Mouse (Mus musculus) cortical plate, adult 2 months (tissue): ENCODE data around the gene Cltb.

Source experiments
- CTCF ChIP-seq: fragments of 200-500 bp; IDR thresholded peaks from 2 replicates; pipeline ENCODE4 v1.5.1; 2011; ENCODE audit warnings: mild to moderate bottlenecking, control low read depth, low read length; ENCODE audit not compliant: insufficient read depth; ENCODE audit errors: extremely low read depth
- POLR2A ChIP-seq: fragments of 200-500 bp; IDR thresholded peaks from 2 replicates; pipeline ENCODE4 v1.6.1; 2011; ENCODE audit warnings: mild to moderate bottlenecking, low read length, control low read depth; ENCODE audit not compliant: insufficient read depth; ENCODE audit errors: extremely low read depth

DNA sequence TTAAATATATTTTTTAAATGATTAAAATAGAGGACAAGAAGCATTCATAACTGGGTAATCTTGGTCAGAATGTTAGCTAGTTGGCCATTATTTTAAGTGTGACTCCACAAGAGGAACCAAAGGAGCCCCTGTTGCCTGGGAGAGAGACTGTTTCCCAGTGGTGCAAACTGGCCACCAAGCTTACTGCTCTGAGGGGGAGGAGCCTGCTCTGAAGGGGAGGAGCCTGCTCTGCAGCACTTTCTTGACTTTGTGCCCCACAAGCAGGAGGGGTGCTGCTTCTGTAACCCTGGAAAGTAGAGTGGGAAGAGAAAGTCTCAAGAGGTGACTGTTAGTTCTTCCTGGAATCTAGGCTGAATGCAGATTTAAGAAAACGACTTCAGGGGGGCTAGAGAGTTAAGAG, 41.9 kb downstream of the Cltb start:
- no peak for TF ChIP-seq POLR2A
- TF ChIP-seq CTCF, result no peak
